Comparison of ENCODE assay signal across 18 mouse cellular contexts in the genomic region with DNA sequence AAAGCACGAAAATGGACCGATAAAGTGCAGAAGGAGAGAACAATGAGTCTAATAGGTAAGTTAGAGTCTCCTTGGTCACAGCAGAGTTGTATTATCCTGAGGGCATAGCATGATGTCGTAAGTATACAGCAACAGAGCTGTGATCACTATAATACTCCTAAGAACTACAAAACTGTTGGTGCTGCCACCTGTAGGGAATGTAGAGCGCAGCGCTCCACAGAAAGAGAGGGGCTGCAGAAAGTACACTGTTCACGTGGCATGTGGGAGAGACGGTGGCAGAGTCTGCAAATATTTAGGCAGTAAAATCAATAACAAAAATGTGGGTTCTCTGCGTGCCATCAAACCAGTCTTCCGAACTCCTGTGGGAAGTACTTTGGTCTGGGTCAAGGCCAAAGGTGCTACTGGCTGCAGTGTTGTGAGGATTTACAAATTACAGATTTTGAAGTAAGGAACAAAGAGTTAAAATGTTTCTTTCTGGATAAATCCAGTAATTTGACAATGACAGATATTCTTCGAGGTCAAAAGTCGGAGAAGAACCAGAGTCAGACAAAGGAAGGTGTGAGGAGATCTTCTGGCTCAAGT. TPM values are rescaled to one million over a fixed set of nuclear protein-coding genes. Genes with fewer than 3 reads are reported as not detected.
A peak's percentile ranks its signal among the peaks of the same experiment; 100 is the strongest.
DNase-seq lines count a peak whose midpoint lies in the region; ATAC-seq and TF ChIP-seq lines count a peak whose summit lies in the region.
"Had no signal": no experiment of that assay in that cellular context is flagged by ENCODE, and none has a peak within 500 bp of the region (broad histone marks: within the 10 kb centered on the region; RNA-seq: fewer than 3 reads in every experiment).

No protein-coding gene starts in this region.

- peaks cover 4% of the 10 kb centered on the region; the same call in 1 of the 2 replicates for H3K4me1 ChIP-seq in heart, postnatal 0 days (ENCODE audit: control insufficient read depth, insufficient read depth)
- H3K4me1 ChIP-seq in heart, embryonic 10.5 days: peaks cover 3% of the 10 kb centered on the region; the same call in 1 of the 2 replicates
- peaks cover 6 to 25% of the 10 kb centered on the region in 2 experiments; a peak in 3 of 4 replicates for H3K4me1 ChIP-seq in CH12.LX (ENCODE audit: control insufficient read depth in 1 of 2, insufficient read depth in 2 of 2)
- no peaks in the 10 kb centered on the region for H3K4me1 ChIP-seq in MEL (ENCODE audit: control insufficient read depth in 1 of 2, insufficient read depth in 2 of 2, low read length in 2 of 2)
- no peaks in the 10 kb centered on the region for H3K4me1 ChIP-seq in liver, embryonic 12.5 days
- H3K4me1 ChIP-seq in lung, postnatal 0 days (ENCODE audit: insufficient read depth, low read depth, low read length): no peaks in the 10 kb centered on the region
- H3K4me1 ChIP-seq: forebrain, embryonic 10.5 days; liver, embryonic 13.5 days; neural tube, embryonic 12.5 days had no signal

- DNase-seq in heart, postnatal 0 days (ENCODE audit: low spot score): no peak
- no peak for DNase-seq in heart, embryonic 10.5 days (ENCODE audit: low spot score)
- DNase-seq in CH12.LX (ENCODE audit: extremely low read depth) (no peak), MEL (ENCODE audit: low read depth, low spot score) (no peak), adipocyte (ENCODE audit: low spot score) (no peak)
- no peak for DNase-seq in lung, postnatal 0 days (ENCODE audit: low spot score)
- DNase-seq: adrenal gland, postnatal 36 days; cerebellum, postnatal 36 days; kidney, adult 11 months; liver, embryonic 13.5 days had no signal

- H3K27ac ChIP-seq in heart, postnatal 0 days (ENCODE audit: low read depth): no peak overlapping the region
- H3K27ac ChIP-seq in heart, embryonic 10.5 days: no peak overlapping the region
- H3K27ac ChIP-seq in CH12.LX (ENCODE audit: insufficient read depth, low read depth) (no peak overlapping the region), MEL (ENCODE audit: control insufficient read depth, low read depth, low read length) (no peak overlapping the region)
- no peak overlapping the region for H3K27ac ChIP-seq in liver, embryonic 12.5 days
- no peak overlapping the region for H3K27ac ChIP-seq in lung, postnatal 0 days (ENCODE audit: low read length)
- H3K27ac ChIP-seq: embryonic facial prominence, embryonic 13.5 days; forebrain, embryonic 10.5 days; liver, embryonic 13.5 days; macrophage; neural tube, embryonic 12.5 days had no signal

- no peak for TF ChIP-seq EP300 in heart, postnatal 0 days (IDR thresholded peaks at IDR 0.05; ENCODE audit: low read depth)
- TF ChIP-seq EP300 in CH12.LX (IDR thresholded peaks at IDR 0.05; ENCODE audit: low read length) (no peak), MEL (IDR thresholded peaks at IDR 0.05; ENCODE audit: low read depth in 1 of 2, low read length in 2 of 2) (no peak)
- no peak for TF ChIP-seq EP300 in lung, postnatal 0 days (IDR thresholded peaks at IDR 0.05)

- no peaks in the 10 kb centered on the region for H3K79me2 ChIP-seq in CH12.LX (replicated peaks; ENCODE audit: control insufficient read depth, extremely low read depth, insufficient read depth, poor library complexity, severe bottlenecking)
- no peaks in the 10 kb centered on the region for H3K79me2 ChIP-seq in MEL (ENCODE audit: control insufficient read depth, insufficient read depth, low read length, poor library complexity)

- in situ Hi-C loops in CH12.LX (cut with MboI; ENCODE audit: low pct_ligation_motif_present, low pct_unique_long_range_greater_than_20kb, low sequenced_read_pairs): no loop called here

- dilution Hi-C loops in CH12.LX (cut with MboI; ENCODE audit: extremely low pct_ligation_motif_present, extremely low pct_unique_long_range_greater_than_20kb, low sequenced_read_pairs): no loop called here

- no peak for ATAC-seq in heart, postnatal 0 days (ENCODE audit: insufficient read depth, low read depth)
- ATAC-seq in liver, embryonic 12.5 days: peak; percentile 46; the same call in 1 of the 2 replicates
- no peak for ATAC-seq in lung, postnatal 0 days
- ATAC-seq: midbrain, embryonic 16.5 days had no signal

- TF ChIP-seq RAD21 in CH12.LX (IDR thresholded peaks at IDR 0.05; ENCODE audit: low read depth, low read length): peak; percentile 8
- no peak for TF ChIP-seq RAD21 in MEL (IDR thresholded peaks at IDR 0.05; ENCODE audit: low read depth, low read length)

- WGBS in heart, postnatal 0 days: 77% methylated on average over 11 of the region's 11 CpGs
- WGBS in heart, embryonic 10.5 days: 74% methylated on average over 11 of the region's 11 CpGs
- WGBS in liver, embryonic 12.5 days (ENCODE audit: insufficient replicate concordance): 68% methylated on average over 11 of the region's 11 CpGs
- 56% methylated on average over 11 of the region's 11 CpGs for whole genome bisulfite sequencing in lung, postnatal 0 days

- H3K9ac ChIP-seq in heart, postnatal 0 days (replicated peaks; ENCODE audit: low read depth, low read length): no peak overlapping the region
- H3K9ac ChIP-seq in CH12.LX (ENCODE audit: insufficient read depth, low read depth): no peak overlapping the region
- no peak overlapping the region for H3K9ac ChIP-seq in MEL (ENCODE audit: control insufficient read depth, low read depth, low read length, poor library complexity, severe bottlenecking)
- H3K9ac ChIP-seq in liver, embryonic 12.5 days: no peak overlapping the region
- no peak overlapping the region for H3K9ac ChIP-seq in lung, postnatal 0 days (replicated peaks; ENCODE audit: low read depth)
- H3K9ac ChIP-seq: embryonic facial prominence, embryonic 13.5 days; heart, embryonic 12.5 days; liver, embryonic 13.5 days; neural tube, embryonic 12.5 days had no signal

- TF ChIP-seq POLR2A in CH12.LX (IDR thresholded peaks at IDR 0.05; ENCODE audit: low read depth, low read length) (no peak), MEL (IDR thresholded peaks at IDR 0.05; ENCODE audit: control insufficient read depth in 1 of 2, insufficient read depth in 1 of 2, low read depth in 1 of 2, low read length in 2 of 2, poor library complexity in 1 of 2) (no peak)

- no peak overlapping the region for H3K4me2 ChIP-seq in heart, postnatal 0 days (ENCODE audit: low read depth, low read length)
- H3K4me2 ChIP-seq in CH12.LX (ENCODE audit: insufficient read depth, low read depth, poor library complexity, severe bottlenecking): no peak overlapping the region
- no peak overlapping the region for H3K4me2 ChIP-seq in liver, embryonic 12.5 days
- H3K4me2 ChIP-seq in lung, postnatal 0 days (replicated peaks; ENCODE audit: low read depth, low read length): no peak overlapping the region
- H3K4me2 ChIP-seq: embryonic facial prominence, embryonic 13.5 days; heart, embryonic 12.5 days; liver, embryonic 13.5 days; neural tube, embryonic 12.5 days had no signal

- H3K9me3 ChIP-seq in heart, postnatal 0 days (replicated peaks; ENCODE audit: control insufficient read depth, low read length): no peaks in the 10 kb centered on the region
- H3K9me3 ChIP-seq in heart, embryonic 10.5 days: no peaks in the 10 kb centered on the region
- no peaks in the 10 kb centered on the region for H3K9me3 ChIP-seq in CH12.LX (replicated peaks; ENCODE audit: low read length)
- no peaks in the 10 kb centered on the region for H3K9me3 ChIP-seq in MEL (replicated peaks; ENCODE audit: insufficient read depth, low read length)
- H3K9me3 ChIP-seq in liver, embryonic 12.5 days (replicated peaks): 0 out of 2 replicates have a peak, but pooled peaks cover 2% of the 10 kb centered on the region
- H3K9me3 ChIP-seq in lung, postnatal 0 days (ENCODE audit: low read length): no peaks in the 10 kb centered on the region
- H3K9me3 ChIP-seq: embryonic facial prominence, embryonic 13.5 days; forebrain, embryonic 10.5 days; liver, embryonic 13.5 days; neural tube, embryonic 12.5 days had no signal

- TF ChIP-seq CTCF in heart, postnatal 0 days (IDR thresholded peaks at IDR 0.05; ENCODE audit: low read depth): peak; percentile 8; the same call in 1 of the 2 replicates
- peak in 1 of 2 experiments; percentile 62; a peak in 3 of 4 replicates for TF ChIP-seq CTCF in CH12.LX (conservative IDR thresholded peaks at IDR 0.05 in 1 of 2, IDR thresholded peaks at IDR 0.05 in 1 of 2; ENCODE audit: low read depth in 2 of 2, low read length in 2 of 2)
- peak in 2 of 3 experiments; percentile 2 to 22; a peak in 1 of 6 replicates for TF ChIP-seq CTCF in MEL (IDR thresholded peaks at IDR 0.05 in 2 of 3, conservative IDR thresholded peaks at IDR 0.05 in 1 of 3; ENCODE audit: control insufficient read depth in 1 of 3, insufficient read depth in 1 of 3, low read depth in 2 of 3, low read length in 3 of 3, poor library complexity in 1 of 3, severe bottlenecking in 1 of 3)
- no peak for TF ChIP-seq CTCF in lung, postnatal 0 days (IDR thresholded peaks at IDR 0.05)

- no peaks in the 10 kb centered on the region for H3K27me3 ChIP-seq in heart, postnatal 0 days (ENCODE audit: control insufficient read depth, insufficient read depth, low read length)
- H3K27me3 ChIP-seq in heart, embryonic 10.5 days (ENCODE audit: insufficient read depth, poor library complexity, severe bottlenecking): no peaks in the 10 kb centered on the region
- H3K27me3 ChIP-seq in CH12.LX (replicated peaks): no peaks in the 10 kb centered on the region
- H3K27me3 ChIP-seq in MEL (ENCODE audit: control insufficient read depth in 1 of 2, insufficient read depth in 2 of 2, low read length in 2 of 2): no peaks in the 10 kb centered on the region
- H3K27me3 ChIP-seq in liver, embryonic 12.5 days (replicated peaks): no peaks in the 10 kb centered on the region
- H3K27me3 ChIP-seq in lung, postnatal 0 days (replicated peaks; ENCODE audit: insufficient read depth, low read length): no peaks in the 10 kb centered on the region
- H3K27me3 ChIP-seq: embryonic facial prominence, embryonic 13.5 days; heart, embryonic 12.5 days; liver, embryonic 13.5 days; neural tube, embryonic 12.5 days had no signal

- H3K4me3 ChIP-seq in heart, postnatal 0 days (ENCODE audit: low read depth, low read length): no peak overlapping the region
- no peak overlapping the region for H3K4me3 ChIP-seq in heart, embryonic 10.5 days
- H3K4me3 ChIP-seq in CH12.LX (replicated peaks in 1 of 3; ENCODE audit: low read depth in 2 of 3, low read length in 2 of 3, poor library complexity in 1 of 3) (no peak overlapping the region), MEL (ENCODE audit: control insufficient read depth in 1 of 2, insufficient read depth in 1 of 2, low read depth in 2 of 2, low read length in 2 of 2) (no peak overlapping the region)
- no peak overlapping the region for H3K4me3 ChIP-seq in liver, embryonic 12.5 days
- no peak overlapping the region for H3K4me3 ChIP-seq in lung, postnatal 0 days (ENCODE audit: low read depth, low read length)
- H3K4me3 ChIP-seq: embryonic facial prominence, embryonic 13.5 days; forebrain, embryonic 10.5 days; heart, embryonic 12.5 days; liver, embryonic 13.5 days; neural tube, embryonic 12.5 days had no signal

- no peaks in the 10 kb centered on the region for H3K36me3 ChIP-seq in heart, postnatal 0 days (replicated peaks; ENCODE audit: control insufficient read depth, insufficient read depth, low read length)
- H3K36me3 ChIP-seq in heart, embryonic 10.5 days: no peaks in the 10 kb centered on the region
- no peaks in the 10 kb centered on the region for H3K36me3 ChIP-seq in CH12.LX (replicated peaks in 1 of 2; ENCODE audit: control insufficient read depth in 1 of 2, insufficient read depth in 1 of 2, low read length in 1 of 2)
- no peaks in the 10 kb centered on the region for H3K36me3 ChIP-seq in MEL (ENCODE audit: control insufficient read depth in 1 of 2, insufficient read depth in 2 of 2, low read length in 2 of 2)
- no peaks in the 10 kb centered on the region for H3K36me3 ChIP-seq in liver, embryonic 12.5 days
- no peaks in the 10 kb centered on the region for H3K36me3 ChIP-seq in lung, postnatal 0 days (ENCODE audit: insufficient read depth, low read length)
- H3K36me3 ChIP-seq: embryonic facial prominence, embryonic 13.5 days; forebrain, embryonic 10.5 days; heart, embryonic 12.5 days; liver, embryonic 13.5 days; neural tube, embryonic 12.5 days had no signal

RNA-seq across cellular contexts. Expression of a gene that starts 18.6 kb away (rescaled TPM):
- total RNA-seq in heart, postnatal 0 days (2014; rRNA removed; ENCODE audit: low replicate concordance): not detected in 2 replicates
- polyA plus RNA-seq in heart, postnatal 0 days (2015; fragmentation: Nextera tagmentation; extraction: Ambion mirVana): 0.30 and 0.33 TPM in 2 replicates
- 0.70 and 6.5 TPM in 2 replicates for polyA plus RNA-seq in heart, embryonic 10.5 days (2016; fragmentation: Nextera tagmentation; extraction: Ambion mirVana)
- not detected in 2 replicates for total RNA-seq in CH12.LX (2012; rRNA removed)
- not detected in 2 replicates for total RNA-seq in CH12.LX (2014; rRNA removed)
- polyA plus RNA-seq in CH12.LX (2012; ENCODE audit: insufficient read length, low read depth): not detected in 2 replicates
- total RNA-seq in MEL (2012; rRNA removed): not detected in 2 replicates
- not detected for polyA plus RNA-seq in MEL (2012; ENCODE audit: insufficient read depth in 1 of 2, insufficient read length in 2 of 2, low read depth in 1 of 2, low replicate concordance in 2 of 2, missing spikeins in 1 of 2)
- polyA plus RNA-seq in liver, embryonic 12.5 days (2016; fragmentation: Nextera tagmentation; extraction: Ambion mirVana): 0.14 and 0.45 TPM in 2 replicates
- 3.8 and 4.0 TPM in 2 replicates for polyA plus RNA-seq in lung, postnatal 0 days (2015; fragmentation: Nextera tagmentation; extraction: Ambion mirVana)
- polyA plus RNA-seq: C2C12, macrophage had no signal
